Mouse (Mus musculus): ENCODE data around the gene Dner. TPM values are rescaled to one million over a fixed set of nuclear protein-coding genes. Genes with fewer than 3 reads are reported as not detected.

Dner gene
- polyA plus RNA-seq, 1 experiment from 2014 or later = 1.7 TPM

DNA sequence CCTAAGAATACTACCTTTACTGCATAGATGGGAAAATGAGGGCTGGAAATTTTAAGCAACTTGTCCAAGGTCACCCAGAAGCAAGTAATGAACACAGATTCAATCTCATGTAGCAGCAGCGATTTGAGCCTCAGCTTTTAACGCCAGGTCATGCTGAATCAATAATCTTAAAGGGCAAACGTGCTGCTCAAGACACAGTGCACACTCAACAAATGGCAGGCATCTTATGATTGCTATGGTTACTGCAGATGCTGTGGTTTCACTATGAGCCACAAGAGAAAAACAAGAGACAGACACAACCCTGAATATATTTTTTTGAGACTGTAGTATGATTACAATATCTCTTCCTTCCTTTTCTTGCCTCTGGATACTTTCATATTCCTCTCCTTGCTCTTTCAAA lies 228.4 kb downstream of the Dner start:
- Histone ChIP-seq H3K36me3 (no peaks in the 10 kb centered on the region), H3K27me3 (no peaks in the 10 kb centered on the region), H3K9ac (no peak overlapping the region), H3K4me2 (no peak overlapping the region), H3K4me3 (no peak overlapping the region), H3K9me3 (no peaks in the 10 kb centered on the region), H3K27ac (no peak overlapping the region), H3K4me1 (no peaks in the 10 kb centered on the region)
- 49% methylated on average over 3 of the region's 3 CpGs for WGBS
- ATAC-seq (ENCODE audit: borderline replicate concordance, extremely low read depth, low FRiP score, low TSS enrichment) = no peak

DNA sequence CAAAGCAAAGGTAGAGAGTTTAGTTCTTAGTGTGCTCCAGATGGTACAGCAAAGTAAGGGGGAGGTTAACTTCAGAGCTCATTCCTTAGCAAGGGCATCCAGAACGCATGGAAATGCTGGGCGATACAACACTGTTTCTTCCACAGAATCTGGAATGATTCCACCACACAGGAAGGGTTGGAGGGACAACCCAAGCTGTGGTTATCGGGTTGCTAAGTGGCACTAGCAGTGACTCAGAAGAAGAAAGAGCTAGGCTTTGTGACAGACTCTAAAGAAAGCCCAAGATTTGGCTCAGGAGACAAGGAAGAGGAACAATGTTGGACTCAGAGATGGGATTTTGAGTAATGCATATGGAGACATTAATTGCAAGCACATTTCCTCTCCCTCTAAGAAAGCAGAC lies 231.3 kb downstream of the Dner start:
- Histone ChIP-seq H3K4me2 (no peak overlapping the region), H3K4me1 (no peaks in the 10 kb centered on the region), H3K9me3 (no peaks in the 10 kb centered on the region), H3K27me3 (no peaks in the 10 kb centered on the region), H3K9ac (no peak overlapping the region), H3K36me3 (no peaks in the 10 kb centered on the region), H3K4me3 (no peak overlapping the region), H3K27ac (no peak overlapping the region)
- ATAC-seq (ENCODE audit: borderline replicate concordance, extremely low read depth, low FRiP score, low TSS enrichment) = no peak
- 84% methylated on average over 3 of the region's 3 CpGs for WGBS

DNA sequence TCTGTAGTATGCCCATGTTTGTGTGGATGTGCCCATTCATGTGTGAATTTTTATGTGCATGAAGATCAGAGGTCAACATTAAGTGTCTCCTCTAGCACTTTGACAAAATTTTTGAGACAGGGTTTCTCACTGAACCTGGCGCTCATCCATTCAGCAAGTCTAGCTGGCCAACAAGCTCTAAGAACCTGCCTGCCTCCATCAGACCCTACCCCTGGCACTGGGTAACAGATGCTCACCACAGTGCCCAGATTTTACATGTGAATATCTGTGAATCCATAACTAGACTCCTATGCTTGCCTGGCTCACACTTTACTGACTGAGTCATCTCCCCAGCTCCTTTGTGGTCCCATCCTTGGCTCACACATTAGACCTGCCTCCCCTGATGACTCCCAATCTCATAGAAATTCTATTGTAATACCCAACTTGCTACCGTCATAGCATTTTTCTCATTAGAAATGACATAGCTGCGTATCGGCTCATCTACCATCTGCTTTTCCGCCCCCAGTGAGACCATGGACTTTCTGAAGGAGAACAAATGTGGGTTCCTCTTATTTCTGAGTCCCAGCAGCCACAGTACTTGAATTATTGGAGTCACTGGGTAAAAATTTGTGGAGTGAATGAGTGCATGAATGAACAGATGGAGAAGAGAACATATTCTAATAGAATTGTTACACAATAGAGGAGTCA lies 231.9 kb downstream of the Dner start:
- Histone ChIP-seq H3K9ac (no peak overlapping the region), H3K9me3 (no peaks in the 10 kb centered on the region), H3K4me1 (no peaks in the 10 kb centered on the region), H3K4me2 (no peak overlapping the region), H3K36me3 (no peaks in the 10 kb centered on the region), H3K27me3 (no peaks in the 10 kb centered on the region), H3K4me3 (no peak overlapping the region), H3K27ac (no peak overlapping the region)
- no peak for ATAC-seq (ENCODE audit: borderline replicate concordance, extremely low read depth, low FRiP score, low TSS enrichment)
- 94% methylated on average over 5 of the region's 5 CpGs for WGBS

DNA sequence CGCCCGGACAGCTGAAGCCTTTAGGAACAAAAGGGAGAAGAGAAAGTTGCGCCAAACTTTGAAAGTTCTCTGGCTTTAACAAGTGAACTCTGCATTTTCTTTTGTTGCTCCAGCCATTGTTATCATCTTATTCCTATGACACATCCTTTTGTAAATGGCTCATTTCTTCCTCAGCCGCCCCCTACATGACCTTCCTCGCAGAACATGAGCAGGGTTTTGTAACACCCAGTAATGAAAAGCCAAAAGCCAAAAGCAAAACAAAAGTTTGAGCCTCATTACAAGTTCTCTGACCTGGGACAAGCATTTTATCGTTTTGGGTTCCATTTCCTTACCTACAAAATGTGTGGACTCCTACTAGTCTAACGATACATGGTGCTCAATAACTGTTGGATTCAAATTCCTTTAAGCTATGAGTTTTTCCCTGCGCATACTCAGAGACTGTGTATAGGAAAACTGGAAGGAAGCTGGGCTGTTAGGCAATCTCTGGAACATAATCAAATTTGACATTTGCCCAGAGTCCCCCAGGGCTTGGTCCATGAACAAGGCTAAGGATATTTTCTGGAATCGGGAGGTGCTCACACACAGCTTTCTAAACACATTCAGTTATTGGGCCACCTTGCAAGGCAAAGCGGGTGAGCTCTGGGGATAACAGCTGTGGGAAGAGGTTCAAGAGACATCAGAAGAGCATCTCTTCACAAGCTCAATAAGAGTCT lies 246.3 kb downstream of the Dner start:
- 82% methylated on average over 10 of the region's 10 CpGs for WGBS
- no peak for ATAC-seq (ENCODE audit: borderline replicate concordance, extremely low read depth, low FRiP score, low TSS enrichment)
- no peaks in the 10 kb centered on the region for H3K4me1 ChIP-seq

DNA sequence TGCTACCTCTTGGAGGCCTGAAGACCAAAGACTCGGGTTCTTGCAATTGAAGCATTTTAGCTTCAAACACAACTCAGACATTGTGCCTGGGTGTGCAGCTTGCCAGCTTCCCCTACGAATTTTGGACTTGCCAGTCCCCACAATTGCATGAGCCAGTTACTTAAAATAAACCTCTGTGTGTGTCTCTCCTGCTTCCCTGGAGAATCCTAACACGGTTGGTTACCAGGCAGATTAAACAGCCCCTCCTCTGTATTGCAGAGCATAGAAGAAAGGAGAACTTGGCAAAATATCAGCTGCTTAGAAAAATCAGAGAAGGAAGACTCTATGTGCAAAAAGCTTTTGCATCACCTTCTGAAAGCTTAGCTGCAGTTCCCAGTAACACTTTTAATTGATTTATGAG lies 252.4 kb downstream of the Dner start:
- Histone ChIP-seq H3K36me3 (no peaks in the 10 kb centered on the region), H3K9ac (no peak overlapping the region), H3K27me3 (no peaks in the 10 kb centered on the region), H3K9me3 (no peaks in the 10 kb centered on the region), H3K4me3 (no peak overlapping the region), H3K4me1 (no peaks in the 10 kb centered on the region), H3K4me2 (no peak overlapping the region), H3K27ac (no peak overlapping the region)
- 54% methylated on average over 3 of the region's 3 CpGs for WGBS
- ATAC-seq (ENCODE audit: borderline replicate concordance, extremely low read depth, low FRiP score, low TSS enrichment) = no peak

More for the DNA sequence above, 246.3 kb downstream of the Dner start:
- H3K4me3 ChIP-seq = no peak overlapping the region
- H3K27me3 ChIP-seq = no peaks in the 10 kb centered on the region
- H3K9me3 ChIP-seq = no peaks in the 10 kb centered on the region
- H3K4me2 ChIP-seq = no peak overlapping the region
- no peaks in the 10 kb centered on the region for H3K36me3 ChIP-seq
- no peak overlapping the region for H3K9ac ChIP-seq
- H3K27ac ChIP-seq = no peak overlapping the region

DNA sequence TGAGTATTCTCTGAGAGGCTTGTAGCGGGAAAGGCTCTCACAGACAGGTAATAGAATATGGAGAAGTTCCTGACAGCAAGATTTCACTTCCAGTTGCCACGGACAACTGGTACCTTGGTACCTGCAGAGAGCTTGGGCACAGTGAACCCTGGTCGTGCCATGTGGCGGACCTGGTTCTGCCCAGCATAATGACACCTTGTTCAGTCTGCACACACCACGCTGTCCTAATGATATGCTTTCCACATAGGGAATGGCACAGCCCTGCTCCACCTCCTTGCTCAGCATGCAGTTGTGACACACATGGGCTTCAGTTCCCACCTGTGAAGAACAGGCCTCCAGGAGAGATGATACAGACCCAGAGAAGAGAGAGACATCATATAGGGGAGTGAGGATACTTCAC lies 253.0 kb downstream of the Dner start:
- Histone ChIP-seq H3K9me3 (no peaks in the 10 kb centered on the region), H3K4me2 (no peak overlapping the region), H3K27ac (no peak overlapping the region), H3K27me3 (no peaks in the 10 kb centered on the region), H3K4me3 (no peak overlapping the region), H3K9ac (no peak overlapping the region), H3K4me1 (no peaks in the 10 kb centered on the region), H3K36me3 (no peaks in the 10 kb centered on the region)
- WGBS = 82% methylated on average over 5 of the region's 5 CpGs
- no peak for ATAC-seq (ENCODE audit: borderline replicate concordance, extremely low read depth, low FRiP score, low TSS enrichment)

DNA sequence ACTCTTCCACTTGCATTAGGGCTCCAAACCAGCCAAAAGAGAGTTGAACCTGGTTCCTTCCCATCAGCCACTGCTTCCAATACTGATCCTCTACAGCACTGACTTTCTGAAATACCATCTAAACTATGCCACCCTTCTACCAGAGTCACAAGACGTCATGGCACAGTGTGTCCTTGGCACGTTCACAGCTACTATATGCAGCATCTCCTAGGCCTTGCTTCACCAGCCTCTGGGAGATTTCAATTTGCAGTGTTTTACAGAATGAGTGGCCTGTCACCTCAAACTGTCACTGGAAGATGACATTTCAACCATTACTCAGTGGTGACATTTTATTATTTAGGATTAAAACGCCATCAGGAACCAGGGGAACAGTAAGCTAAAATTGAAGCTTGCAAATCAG lies 254.6 kb downstream of the Dner start:
- Histone ChIP-seq H3K4me2 (no peak overlapping the region), H3K4me1 (no peaks in the 10 kb centered on the region), H3K27me3 (no peaks in the 10 kb centered on the region), H3K9me3 (no peaks in the 10 kb centered on the region), H3K4me3 (no peak overlapping the region), H3K9ac (no peak overlapping the region), H3K36me3 (no peaks in the 10 kb centered on the region), H3K27ac (no peak overlapping the region)
- ATAC-seq (ENCODE audit: borderline replicate concordance, extremely low read depth, low FRiP score, low TSS enrichment) = no peak
- WGBS = 74% methylated on average over 3 of the region's 3 CpGs

DNA sequence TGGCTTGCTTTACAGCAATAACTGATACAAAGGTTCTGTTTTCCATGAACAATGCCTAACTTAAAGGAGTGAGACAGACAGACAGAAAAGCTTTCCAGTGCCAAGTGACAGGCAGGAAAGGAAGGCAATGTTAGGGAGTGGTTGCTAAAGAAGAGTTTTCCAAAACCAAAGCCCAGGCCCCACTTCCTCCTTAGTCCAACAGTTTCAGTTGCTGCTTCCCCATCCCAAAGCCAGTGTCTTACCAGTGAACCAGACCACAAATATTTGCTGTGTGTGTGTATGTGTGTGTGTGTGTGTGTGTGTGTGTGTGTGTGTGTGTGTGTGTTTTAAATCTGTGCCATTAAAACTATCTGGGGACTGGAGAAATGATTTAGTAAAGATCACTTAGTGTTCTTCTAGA lies 258.5 kb downstream of the Dner start:
- H3K27me3 ChIP-seq = no peaks in the 10 kb centered on the region
- H3K27ac ChIP-seq = no peak overlapping the region
- no peak overlapping the region for H3K9ac ChIP-seq
- no peaks in the 10 kb centered on the region for H3K4me1 ChIP-seq
- no peaks in the 10 kb centered on the region for H3K9me3 ChIP-seq
- H3K4me3 ChIP-seq = no peak overlapping the region
- H3K36me3 ChIP-seq = no peaks in the 10 kb centered on the region
- ATAC-seq (ENCODE audit: borderline replicate concordance, extremely low read depth, low FRiP score, low TSS enrichment) = no peak
- no peak overlapping the region for H3K4me2 ChIP-seq

DNA sequence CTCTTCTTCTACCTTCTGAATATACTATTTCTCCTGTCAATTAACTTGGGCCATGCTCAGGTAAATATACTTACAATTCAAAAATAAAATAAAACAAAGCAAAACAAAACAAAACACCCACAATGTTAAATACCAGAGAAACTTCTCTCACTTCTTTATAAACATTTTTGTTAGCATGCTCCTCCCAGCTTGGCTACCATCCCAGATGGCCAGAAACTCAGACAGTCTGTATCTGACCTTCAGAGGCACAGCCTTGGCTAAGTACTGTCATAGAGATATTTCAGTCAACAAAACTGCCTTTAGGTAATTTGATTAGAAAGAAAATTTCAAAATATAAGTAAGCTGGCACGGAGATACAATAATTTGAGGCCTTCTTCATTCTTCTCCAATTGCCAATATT lies 259.7 kb downstream of the Dner start:
- no peak overlapping the region for H3K4me2 ChIP-seq
- H3K9me3 ChIP-seq = no peaks in the 10 kb centered on the region
- no peak overlapping the region for H3K27ac ChIP-seq
- 52% methylated on average over 1 of the region's 1 CpGs for WGBS
- no peaks in the 10 kb centered on the region for H3K4me1 ChIP-seq
- ATAC-seq (ENCODE audit: borderline replicate concordance, extremely low read depth, low FRiP score, low TSS enrichment) = no peak
- H3K36me3 ChIP-seq = no peaks in the 10 kb centered on the region
- H3K9ac ChIP-seq = no peak overlapping the region
- H3K27me3 ChIP-seq = no peaks in the 10 kb centered on the region
- H3K4me3 ChIP-seq = no peak overlapping the region

DNA sequence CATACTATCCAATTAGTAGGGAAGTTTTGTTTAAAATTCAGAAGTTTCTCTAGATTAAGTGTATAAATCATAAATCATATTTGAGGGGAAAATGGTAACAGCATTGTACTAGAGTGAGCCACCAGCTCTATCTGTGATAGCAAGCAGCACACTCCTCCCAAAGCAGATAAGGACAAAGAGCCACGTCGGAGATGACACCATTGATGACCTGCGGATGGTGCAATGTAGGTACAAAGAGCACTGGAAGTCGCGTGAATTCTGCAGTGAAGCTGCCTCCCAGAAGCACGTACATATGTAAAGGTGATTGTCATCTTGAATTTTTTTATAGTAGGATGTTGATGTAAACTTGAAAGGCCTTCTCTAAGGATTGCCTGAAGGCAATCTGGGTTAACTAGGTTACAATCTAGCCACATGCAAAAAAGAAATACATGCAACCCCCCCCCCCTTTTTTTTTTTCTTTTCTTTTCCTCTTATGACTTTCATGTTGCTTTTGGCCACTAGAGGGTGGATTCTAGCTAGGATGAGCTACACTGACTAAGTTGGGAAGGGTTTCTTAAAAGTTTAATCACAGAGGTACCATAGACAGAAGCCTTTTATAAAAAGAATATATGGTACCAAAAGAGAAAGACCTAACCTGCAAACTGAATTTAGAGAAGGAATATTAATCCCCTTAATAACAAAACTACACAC lies 262.6 kb downstream of the Dner start:
- 68% methylated on average over 6 of the region's 6 CpGs for WGBS
- Histone ChIP-seq H3K9me3 (no peaks in the 10 kb centered on the region), H3K4me3 (no peak overlapping the region), H3K36me3 (no peaks in the 10 kb centered on the region), H3K27me3 (no peaks in the 10 kb centered on the region), H3K27ac (no peak overlapping the region), H3K4me2 (no peak overlapping the region), H3K9ac (no peak overlapping the region), H3K4me1 (no peaks in the 10 kb centered on the region)
- ATAC-seq (ENCODE audit: borderline replicate concordance, extremely low read depth, low FRiP score, low TSS enrichment) = no peak

DNA sequence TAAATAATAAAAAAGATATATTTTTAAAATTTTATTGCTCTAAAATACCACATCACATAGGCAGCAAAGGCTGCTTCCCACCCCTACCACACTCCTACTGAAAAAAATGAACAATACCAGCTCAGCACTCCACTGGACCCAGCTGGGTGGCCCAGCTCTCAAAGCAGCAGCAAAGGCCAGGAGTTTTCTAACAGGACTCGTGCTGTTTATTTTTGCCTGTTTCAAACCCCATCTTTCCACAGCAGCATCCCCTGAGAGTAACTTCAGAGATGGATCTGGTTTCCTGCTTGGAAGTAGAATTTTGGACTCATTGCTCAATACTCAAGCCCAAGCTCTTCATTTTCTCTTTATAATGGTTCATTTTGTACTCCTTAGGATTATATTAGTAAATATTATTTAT lies 263.7 kb downstream of the Dner start:
- no peak overlapping the region for H3K9ac ChIP-seq
- no peak for ATAC-seq (ENCODE audit: borderline replicate concordance, extremely low read depth, low FRiP score, low TSS enrichment)
- no peak overlapping the region for H3K4me2 ChIP-seq
- no peaks in the 10 kb centered on the region for H3K4me1 ChIP-seq
- no peak overlapping the region for H3K4me3 ChIP-seq
- WGBS = 62% methylated on average over 1 of the region's 1 CpGs
- no peaks in the 10 kb centered on the region for H3K36me3 ChIP-seq
- H3K9me3 ChIP-seq = no peaks in the 10 kb centered on the region
- H3K27ac ChIP-seq = no peak overlapping the region
- no peaks in the 10 kb centered on the region for H3K27me3 ChIP-seq

DNA sequence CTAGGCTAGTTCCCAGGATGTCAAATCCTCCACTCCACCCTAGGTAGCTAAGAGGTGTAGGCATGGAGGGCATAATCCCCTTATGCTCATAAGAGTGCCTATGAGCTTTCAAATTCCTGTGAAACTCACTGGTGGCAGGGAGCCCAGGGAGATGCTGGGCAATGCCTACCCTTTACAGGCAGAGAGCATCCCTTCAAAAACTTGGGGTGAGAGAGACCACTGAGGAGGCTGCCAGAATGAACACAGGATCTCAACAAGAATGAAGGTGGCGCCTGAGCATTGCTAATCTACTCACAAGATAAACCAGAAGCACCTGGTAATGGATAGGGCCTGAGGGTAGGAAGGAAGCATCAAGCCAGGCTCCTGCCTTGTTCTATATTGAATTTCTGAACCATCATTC lies 267.7 kb downstream of the Dner start:
- WGBS = 54% methylated on average over 1 of the region's 1 CpGs
- Histone ChIP-seq H3K9me3 (no peaks in the 10 kb centered on the region), H3K27ac (no peak overlapping the region)

More for the DNA sequence above, 267.7 kb downstream of the Dner start:
- H3K4me3 ChIP-seq = no peak overlapping the region
- no peak for ATAC-seq (ENCODE audit: borderline replicate concordance, extremely low read depth, low FRiP score, low TSS enrichment)
- no peaks in the 10 kb centered on the region for H3K27me3 ChIP-seq
- H3K9ac ChIP-seq = no peak overlapping the region
- H3K4me1 ChIP-seq = no peaks in the 10 kb centered on the region
- H3K4me2 ChIP-seq = no peak overlapping the region
- H3K36me3 ChIP-seq = no peaks in the 10 kb centered on the region

Measured in lung, embryonic 15.5 days (tissue).